Mouse (Mus musculus): ENCODE measurements around the gene Zbtb16.

DNA sequence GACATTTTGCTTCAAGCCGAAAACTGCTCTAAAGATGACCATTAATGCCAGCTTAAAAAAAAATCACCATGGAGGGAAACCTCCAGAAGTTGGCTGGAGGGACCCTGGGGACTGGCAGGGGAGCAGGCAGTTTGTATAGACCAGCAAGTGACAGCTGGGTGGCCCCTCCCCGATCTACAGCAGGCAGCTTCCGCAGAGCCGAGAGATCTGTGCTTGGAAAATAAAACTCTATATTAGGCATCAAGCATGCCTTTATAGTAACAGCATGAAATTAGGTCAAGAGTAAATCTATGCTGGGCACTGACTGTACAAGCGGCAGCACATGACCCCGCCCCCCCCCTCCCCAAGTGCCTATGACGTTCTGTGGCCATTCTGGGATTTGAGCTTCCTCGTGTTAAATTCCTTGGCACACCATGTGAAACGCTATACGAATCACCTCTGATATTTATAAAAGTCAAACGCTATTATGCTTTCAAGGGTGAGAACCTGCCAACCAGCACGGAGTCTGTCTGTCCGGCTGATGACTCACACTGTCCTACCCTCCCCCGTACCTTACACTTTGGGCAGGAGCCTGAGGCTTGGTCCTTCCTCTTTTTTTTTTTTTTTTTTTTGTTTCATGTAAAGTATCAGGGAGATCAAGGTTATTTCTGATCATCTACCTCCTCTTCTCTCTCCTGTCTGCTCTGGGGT, 128.7 kb downstream of the Zbtb16 start:
- no peak for TF ChIP-seq POLR2A (IDR thresholded peaks at IDR 0.05; ENCODE audit: control insufficient read depth, extremely low read depth, insufficient read depth, low read length, poor library complexity)
- no peak for TF ChIP-seq CTCF (IDR thresholded peaks at IDR 0.05; ENCODE audit: borderline replicate concordance, control insufficient read depth, extremely low read depth, insufficient read depth, low read length, poor library complexity)

Measured in thymus, adult 2 months (tissue).